Mouse (Mus musculus) T-cell, adult 2 months (primary cell): Measurements from ENCODE around the gene Pigk.

Source experiments
- DNase-seq: peaks from one replicate; pipeline ENCODE4 v3.0.0; 2022; ENCODE audit warnings: low spot score

Gene Pigk

DNA sequence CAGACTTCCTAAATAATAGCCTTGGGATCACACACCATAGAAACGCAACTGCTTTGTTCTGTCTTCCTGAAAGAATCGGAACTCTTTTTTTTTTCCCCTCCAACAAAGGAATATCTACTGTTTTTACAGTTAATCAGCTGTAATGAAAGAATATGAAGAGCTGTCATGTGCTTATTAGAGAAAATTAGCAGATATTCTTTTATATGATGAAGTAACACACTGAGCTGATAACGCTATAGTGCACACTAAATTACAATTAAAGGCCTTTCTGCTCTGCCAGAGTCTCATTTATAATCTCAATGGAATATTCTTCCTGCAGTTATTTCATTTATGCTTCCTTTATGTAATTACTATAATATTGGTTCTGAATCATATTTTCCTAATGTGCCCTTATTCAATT lies 128.7 kb downstream of the Pigk start:
- DNase-seq, result no peak

- DNase-seq, result no peak
Observed at GRCm38 (mm10) chr3:152843925-152844324, 130.0 kb downstream of the Pigk start.

DNA sequence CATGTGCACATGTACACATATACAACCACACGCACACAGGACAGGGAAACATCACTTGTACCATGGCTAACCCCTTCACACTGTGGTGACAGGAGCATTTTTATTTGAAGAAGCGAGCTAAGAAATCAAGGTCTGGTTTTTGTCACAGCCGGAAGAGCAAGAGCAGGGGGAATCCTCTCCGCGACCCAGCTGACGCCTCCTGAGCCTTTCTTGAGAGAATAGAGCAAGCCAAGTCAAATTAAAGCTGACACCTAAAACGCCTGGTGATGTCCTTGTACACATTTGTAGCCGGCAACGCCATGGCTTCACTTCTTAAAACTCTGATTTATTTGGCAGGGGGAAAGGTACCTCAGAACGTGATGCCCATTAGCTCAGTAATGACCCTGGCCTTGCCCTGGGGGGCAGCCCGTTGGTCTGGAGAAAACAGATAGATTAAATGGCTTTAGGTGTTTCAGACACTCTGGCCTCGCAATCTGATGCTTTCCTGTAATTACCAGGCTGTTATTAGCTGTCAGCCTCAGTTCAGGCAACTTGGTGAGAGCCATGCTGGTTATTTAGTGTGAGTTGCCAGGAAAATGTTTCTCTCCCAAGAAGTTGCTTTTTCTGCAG lies 141.2 kb downstream of the Pigk start:
- no peak for DNase-seq

DNA sequence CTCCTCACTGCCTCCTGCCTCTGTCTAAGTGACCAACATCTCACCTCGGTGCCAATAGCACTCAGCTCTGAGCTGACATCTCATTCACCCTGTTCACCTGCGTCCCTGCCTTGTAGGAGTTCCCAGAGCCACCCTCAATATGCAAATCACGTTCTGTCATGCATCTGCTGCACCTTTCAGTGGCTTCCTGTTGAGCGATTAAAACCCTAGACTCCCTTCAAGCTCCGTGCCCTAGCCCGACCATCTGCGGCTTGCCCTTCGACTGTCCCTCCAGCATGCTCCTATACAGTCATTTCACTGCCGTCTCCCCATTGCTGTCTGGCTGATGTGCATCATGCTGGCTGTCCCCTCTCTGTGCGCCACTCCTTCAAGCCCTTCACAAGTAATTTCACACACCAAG lies 142.2 kb downstream of the Pigk start:
- no peak for DNase-seq

- DNase-seq, result no peak
Observed at GRCm38 (mm10) chr3:152861450-152861849, 147.6 kb downstream of the Pigk start.

DNA sequence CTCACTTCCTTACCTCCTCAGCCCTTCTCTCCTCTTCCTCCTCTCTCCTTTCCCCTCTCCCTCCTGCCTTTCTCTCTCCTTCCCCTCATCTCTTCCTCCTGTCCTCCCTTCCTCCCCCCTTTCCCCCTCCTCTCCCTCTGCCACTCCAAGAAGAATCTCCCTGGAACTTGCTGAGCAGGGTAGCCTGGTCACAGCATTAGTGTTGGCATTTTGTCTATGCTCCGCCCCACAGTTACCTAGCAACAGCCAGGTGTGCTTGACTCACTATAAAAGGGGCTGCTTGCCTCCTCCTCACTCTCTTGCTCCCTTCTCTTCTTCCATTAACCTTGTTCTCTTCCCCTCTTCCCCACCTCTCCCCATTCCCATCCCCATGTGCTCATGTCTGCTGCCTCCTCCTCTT lies 148.1 kb downstream of the Pigk start:
- DNase-seq, result no peak

DNA sequence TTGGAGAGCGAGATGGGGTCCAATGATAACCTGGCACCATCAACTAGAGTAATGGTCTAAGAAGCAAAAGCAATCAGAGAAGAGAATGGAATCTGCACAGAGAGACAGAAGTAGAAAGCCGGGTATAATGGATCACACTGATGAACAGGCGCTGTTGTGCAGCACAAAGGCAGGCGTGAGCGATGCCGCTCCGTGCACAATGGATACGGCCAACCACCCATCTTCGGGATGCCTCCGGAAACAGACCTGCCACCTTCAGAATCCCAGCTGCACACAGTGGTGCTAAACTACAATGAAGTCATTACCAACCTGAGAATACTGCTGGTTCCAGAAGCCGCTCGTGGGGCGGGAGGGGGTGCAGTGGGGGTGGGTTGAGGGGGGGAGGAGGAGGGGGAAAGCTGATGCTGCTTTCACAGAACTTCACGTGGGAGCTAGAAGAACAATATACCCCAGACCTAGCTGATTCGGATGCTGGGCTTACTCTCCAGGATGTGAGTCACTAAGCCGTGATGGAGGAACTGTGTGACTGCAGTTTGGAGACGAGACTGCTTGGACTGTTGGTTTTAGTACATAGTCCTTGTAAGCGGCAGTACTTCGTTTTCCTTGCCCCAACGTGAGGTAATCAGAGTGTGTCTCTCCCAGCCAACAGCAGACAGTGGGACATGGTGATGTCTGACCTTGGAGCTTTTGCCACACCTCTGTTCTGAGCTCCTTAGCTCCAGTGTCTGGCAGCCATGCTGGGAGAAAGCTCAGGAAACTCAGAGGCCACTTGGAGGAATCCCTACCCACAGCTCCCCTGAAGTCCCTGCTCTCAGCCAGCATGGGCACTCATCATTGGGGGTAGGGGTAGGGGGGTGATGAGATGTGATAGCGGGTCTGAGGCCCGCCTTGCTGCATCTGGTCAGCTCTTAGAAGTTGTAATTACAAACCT lies 152.4 kb downstream of the Pigk start:
- no peak for DNase-seq

DNA sequence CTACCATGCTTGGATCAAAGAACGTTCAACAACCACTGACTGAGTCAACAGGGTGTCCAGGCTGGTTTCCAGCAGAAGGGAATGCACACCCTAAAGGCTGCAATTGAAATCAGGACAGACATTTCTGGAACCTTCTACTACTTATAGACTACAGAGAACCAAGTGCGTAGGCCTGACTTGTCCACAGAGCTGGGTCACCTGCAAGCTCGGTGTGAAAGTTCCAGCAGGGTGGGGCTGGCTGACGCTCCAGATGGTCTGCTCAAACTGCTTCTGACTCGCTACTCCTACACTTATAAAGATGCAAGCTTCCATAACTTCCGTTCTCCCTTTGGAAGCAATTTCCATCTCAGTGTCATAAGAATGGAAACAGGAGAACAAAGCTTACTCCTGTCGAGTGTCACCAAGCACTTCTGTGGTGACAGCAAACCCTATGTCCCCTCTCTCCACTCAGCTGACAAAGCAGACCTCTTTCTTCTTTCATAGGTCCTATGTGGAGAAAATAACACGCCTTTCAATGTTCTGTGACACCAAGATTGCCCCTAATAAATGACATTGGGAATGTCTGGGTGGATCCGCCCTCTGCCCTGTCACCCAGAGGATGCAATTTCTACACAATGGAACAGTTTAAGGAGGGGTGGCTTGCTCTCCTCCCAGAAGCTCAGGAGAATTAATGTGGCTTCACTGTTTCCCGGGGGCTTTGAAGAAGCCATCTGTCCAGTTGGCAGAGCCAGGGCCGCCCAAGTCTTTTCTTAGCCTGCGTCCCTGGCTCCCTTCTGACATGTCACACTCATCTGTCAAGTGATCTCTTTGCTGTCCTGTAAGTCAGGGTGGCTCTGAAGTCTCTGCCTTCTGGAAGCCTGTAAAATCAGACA lies 154.0 kb downstream of the Pigk start:
- DNase-seq, result no peak

DNA sequence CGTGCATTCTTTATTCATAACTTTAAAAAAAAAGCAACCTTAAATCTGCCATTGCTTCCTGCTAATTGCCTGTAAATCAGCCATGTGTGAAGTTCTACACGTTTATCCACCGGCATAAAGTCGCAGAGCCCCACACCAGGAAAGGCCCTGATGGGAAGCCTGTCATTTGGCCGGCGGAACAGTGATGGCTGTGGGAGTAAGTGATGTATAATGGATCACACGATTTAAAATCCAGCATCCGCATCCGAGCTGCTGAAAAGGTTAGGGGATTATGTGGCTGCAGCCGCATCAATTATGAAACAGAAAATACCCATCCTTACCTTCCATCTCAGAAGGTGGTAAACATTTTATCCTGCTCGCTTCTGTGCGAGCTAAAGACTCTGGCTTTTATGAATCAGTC lies 158.2 kb downstream of the Pigk start:
- no peak for DNase-seq

DNA sequence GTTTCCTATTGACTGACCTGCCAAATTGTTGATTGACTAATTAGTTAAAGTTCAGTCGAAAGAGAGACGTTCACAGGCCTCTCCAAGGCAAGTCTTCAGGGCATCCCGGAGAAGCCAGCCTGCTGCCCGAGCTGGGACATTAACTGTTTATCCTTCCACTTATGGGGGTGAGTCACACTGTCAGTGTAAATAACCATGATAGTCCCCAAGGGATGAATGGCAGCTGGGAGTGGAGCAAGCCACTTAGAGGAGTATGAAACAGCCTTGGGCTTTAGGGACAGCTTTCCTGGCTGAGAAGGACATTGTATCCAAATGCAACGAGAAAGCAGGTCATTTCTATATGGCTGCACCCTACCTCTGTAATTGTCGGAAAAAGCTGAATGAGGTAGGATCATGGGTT lies 158.7 kb downstream of the Pigk start:
- DNase-seq, result no peak

DNA sequence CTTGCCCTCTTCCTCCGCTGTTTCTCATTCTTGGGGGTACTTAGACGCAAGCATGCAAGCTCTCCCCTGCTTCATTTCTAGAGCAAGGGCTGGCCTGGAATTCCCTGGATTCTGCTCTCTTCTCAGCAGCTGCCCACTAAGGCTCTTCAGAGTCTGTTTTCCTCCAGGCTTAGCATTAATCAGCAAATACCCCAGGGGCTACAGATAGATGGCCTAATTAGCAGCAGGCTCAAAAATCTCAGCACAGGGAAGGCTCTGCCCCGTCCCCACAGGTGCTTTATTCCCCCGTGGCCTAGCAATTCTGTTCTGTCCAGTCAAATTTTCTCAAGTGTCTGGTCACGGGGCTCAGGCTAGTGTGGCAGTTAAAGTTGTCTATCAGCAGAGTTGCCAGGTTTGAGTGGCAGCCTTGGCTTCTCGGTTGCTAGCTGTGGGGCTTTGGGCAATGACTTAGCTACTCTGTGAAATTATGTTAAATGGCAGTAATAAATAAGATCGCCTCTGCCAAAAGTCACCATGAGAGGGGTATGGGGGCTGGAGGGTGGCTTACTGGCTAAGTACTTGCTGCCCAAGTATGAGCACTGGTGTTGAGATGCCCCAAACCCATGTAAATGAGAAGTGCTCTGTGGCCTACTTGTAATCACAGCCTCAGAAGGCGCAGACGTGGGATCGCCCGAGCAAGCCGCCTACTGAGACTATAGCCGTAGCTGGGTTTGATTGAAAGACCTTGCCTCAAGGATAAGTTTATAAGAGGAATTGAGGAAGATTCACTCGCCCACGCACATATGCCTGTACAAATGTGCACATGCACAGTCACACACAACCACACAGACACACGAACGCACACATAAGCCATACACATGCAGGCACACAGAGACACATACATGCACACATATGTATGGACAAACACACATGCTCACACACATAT lies 160.8 kb downstream of the Pigk start:
- DNase-seq, result no peak

- DNase-seq, result no peak
Observed at GRCm38 (mm10) chr3:152875723-152876290, 161.9 kb downstream of the Pigk start.

DNA sequence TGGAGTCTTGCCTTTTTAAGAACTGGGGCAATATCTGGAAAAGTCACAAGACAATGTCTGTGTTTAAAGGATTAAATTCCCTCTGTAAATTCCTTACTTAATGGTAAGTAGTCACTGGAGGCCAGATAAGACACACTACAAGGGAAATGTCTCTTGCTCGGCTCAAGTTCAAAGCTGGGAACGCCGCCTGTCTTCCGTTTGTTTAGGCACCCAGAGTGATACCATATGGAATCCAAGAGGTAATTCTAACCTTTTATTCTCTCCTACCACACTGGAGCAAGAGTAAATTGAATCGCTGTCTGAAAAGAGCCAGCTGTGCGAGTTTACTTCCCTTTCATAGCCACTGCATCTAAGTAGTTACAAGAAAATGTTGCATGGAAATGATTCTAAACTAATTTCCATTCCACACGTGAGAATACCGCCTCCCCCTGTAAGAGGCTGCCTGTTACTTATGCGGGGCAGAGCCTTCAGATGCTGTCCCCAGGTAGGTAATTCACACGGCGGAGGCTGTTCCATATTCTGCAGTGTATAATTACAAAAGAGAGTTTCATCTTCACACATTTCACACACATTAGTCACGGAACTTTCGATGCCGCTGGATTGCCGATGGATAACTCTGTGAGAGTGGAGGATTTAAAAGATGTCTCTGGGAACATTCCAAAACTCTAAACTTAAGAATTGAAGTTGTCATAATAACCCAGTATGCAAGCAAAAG lies 166.4 kb downstream of the Pigk start:
- DNase-seq, result no peak

DNA sequence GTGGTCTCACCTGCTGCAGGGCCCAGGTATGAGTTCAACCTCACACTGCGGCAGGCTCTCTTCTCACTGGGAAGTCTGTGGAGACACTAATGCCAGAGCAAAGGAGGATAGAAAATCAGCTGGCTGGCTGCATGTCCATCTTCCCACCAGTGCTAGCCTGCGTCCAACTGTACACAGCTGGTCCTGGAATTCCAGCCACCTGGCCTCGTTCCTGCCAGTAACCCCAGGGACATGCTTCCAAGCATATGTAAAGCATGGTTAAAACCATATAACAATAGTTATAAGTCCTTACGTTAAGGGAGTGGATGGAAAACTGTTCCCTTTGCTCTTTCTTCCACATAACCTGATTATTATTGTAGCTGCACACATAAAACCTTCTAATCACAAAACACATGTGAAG lies 167.8 kb downstream of the Pigk start:
- DNase-seq, result no peak

DNA sequence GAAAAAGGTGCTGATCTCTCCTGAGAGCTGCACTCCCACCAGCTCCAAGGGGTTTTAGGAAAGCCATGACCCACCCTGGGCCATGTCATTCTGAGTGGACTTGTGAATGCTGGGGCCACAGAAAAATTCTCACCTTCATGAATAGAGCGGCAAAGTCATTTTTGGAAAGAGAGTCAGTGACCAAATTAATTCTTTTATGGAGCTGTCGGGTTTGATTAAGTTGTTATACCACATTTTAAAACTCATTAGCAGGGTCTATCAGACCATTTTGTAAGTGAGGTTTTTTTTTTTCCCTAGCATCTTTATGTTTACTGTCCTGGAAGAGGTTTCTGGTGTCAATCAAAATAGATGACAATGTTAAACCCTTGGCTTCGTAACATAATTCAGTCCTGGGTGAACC lies 169.7 kb downstream of the Pigk start:
- no peak for DNase-seq

- no peak for DNase-seq
Observed at GRCm38 (mm10) chr3:152886749-152887148, 172.8 kb downstream of the Pigk start.

GRCm38 (mm10) chr3:152888116-152888515 lies 174.2 kb downstream of the Pigk start:
- DNase-seq, result no peak

GRCm38 (mm10) chr3:152894935-152895334 lies 181.0 kb downstream of the Pigk start:
- DNase-seq, result no peak

GRCm38 (mm10) chr3:152896111-152896510 lies 182.2 kb downstream of the Pigk start:
- DNase-seq, result no peak

GRCm38 (mm10) chr3:152897196-152897595 lies 183.3 kb downstream of the Pigk start:
- no peak for DNase-seq

GRCm38 (mm10) chr3:152898906-152899305 lies 185.0 kb downstream of the Pigk start:
- DNase-seq, result no peak
